Mouse (Mus musculus) MEL (cell line): Measurements from ENCODE around the gene Il12a. TPM values are rescaled to one million over a fixed set of nuclear protein-coding genes. Genes with fewer than 3 reads are reported as not detected.

Source experiments
- DNase-seq: peaks from one replicate; pipeline ENCODE4 v3.0.0; 2011; ENCODE audit warnings: low read depth, low spot score
- H3K27ac ChIP-seq: 2 replicates; pipeline ENCODE4 v1.5.1; 2012; ENCODE audit warnings: low read depth, mild to moderate bottlenecking, control low read depth, low read length, moderate library complexity; ENCODE audit not compliant: control insufficient read depth
- H3K27me3 ChIP-seq, 2 experiments: fragments of 150-350 bp in 1 of 2; sonication (generic) in 1 of 2; 2 replicates each; pipeline ENCODE4 v1.6.1; 2012; ENCODE audit warnings: low read length in 2 of 2, mild to moderate bottlenecking in 2 of 2, improper control_type of control experiment in 1 of 2, moderate library complexity in 1 of 2; ENCODE audit not compliant: insufficient read depth in 2 of 2, control insufficient read depth in 1 of 2
- H3K36me3 ChIP-seq, 2 experiments: 2 replicates each; pipeline ENCODE4 v1.6.1; 2012 to 2014; ENCODE audit warnings: low read length in 2 of 2, improper control_type of control experiment in 1 of 2, inconsistent platforms in 1 of 2, mild to moderate bottlenecking in 1 of 2; ENCODE audit not compliant: insufficient read depth in 2 of 2, control insufficient read depth in 1 of 2
- H3K4me1 ChIP-seq, 2 experiments: fragments of 150-350 bp in 1 of 2; sonication (generic) in 1 of 2; 2 replicates each; pipeline ENCODE4 v1.6.1; 2012; ENCODE audit warnings: low read length in 2 of 2, improper control_type of control experiment in 1 of 2, mild to moderate bottlenecking in 1 of 2; ENCODE audit not compliant: insufficient read depth in 2 of 2, control insufficient read depth in 1 of 2
- H3K4me3 ChIP-seq, 2 experiments: fragments of 150-350 bp in 1 of 2; sonication (generic) in 1 of 2; 2 replicates each; pipeline ENCODE4 v1.5.1; 2012; ENCODE audit warnings: low read depth in 2 of 2, low read length in 2 of 2, mild to moderate bottlenecking in 2 of 2, moderate library complexity in 2 of 2, control low read depth in 1 of 2, improper control_type of control experiment in 1 of 2; ENCODE audit not compliant: control insufficient read depth in 1 of 2, insufficient read depth in 1 of 2
- H3K79me2 ChIP-seq: 2 replicates; pipeline ENCODE4 v1.6.1; 2012; ENCODE audit warnings: mild to moderate bottlenecking, low read length, moderate library complexity; ENCODE audit not compliant: control insufficient read depth, poor library complexity, insufficient read depth
- H3K9ac ChIP-seq: 2 replicates; pipeline ENCODE4 v1.6.1; 2012; ENCODE audit warnings: low read depth, mild to moderate bottlenecking, control low read depth, low read length, moderate library complexity; ENCODE audit not compliant: control insufficient read depth, poor library complexity, severe bottlenecking
- H3K9me3 ChIP-seq: fragments of 150-350 bp; sonication (generic); replicated peaks from 2 replicates; pipeline ENCODE4 v1.6.1; 2012; ENCODE audit warnings: mild to moderate bottlenecking, low read length, improper control_type of control experiment, moderate library complexity; ENCODE audit not compliant: insufficient read depth
- CTCF ChIP-seq, 3 experiments: IDR thresholded peaks in 2 of 3; conservative IDR thresholded peaks in 1 of 3; 2 replicates each; pipeline ENCODE4 v1.5.1; 2011 to 2012; ENCODE audit warnings: low read length in 3 of 3, low read depth in 2 of 3, mild to moderate bottlenecking in 2 of 3, improper control_type of control experiment in 1 of 3, inconsistent platforms in 1 of 3, mixed read lengths in 1 of 3, moderate library complexity in 1 of 3; ENCODE audit not compliant: control insufficient read depth in 1 of 3, insufficient read depth in 1 of 3, poor library complexity in 1 of 3, severe bottlenecking in 1 of 3
- ELF1 ChIP-seq: IDR thresholded peaks from 2 replicates; pipeline ENCODE4 v1.6.1; 2014; ENCODE audit warnings: low read depth, mild to moderate bottlenecking, inconsistent platforms, low read length, improper control_type of control experiment, moderate library complexity
- GABPA ChIP-seq: IDR thresholded peaks from 2 replicates; pipeline ENCODE4 v1.6.1; 2012; ENCODE audit warnings: low read depth, mild to moderate bottlenecking, inconsistent platforms, low read length, improper control_type of control experiment, moderate library complexity
- JUND ChIP-seq: IDR thresholded peaks from 2 replicates; pipeline ENCODE4 v1.6.1; 2011; ENCODE audit warnings: low read depth, mild to moderate bottlenecking, improper control_type of control experiment, low read length
- KAT2A ChIP-seq: conservative IDR thresholded peaks from 2 replicates; pipeline ENCODE4 v1.6.1; 2012; ENCODE audit warnings: low read depth, low read length, improper control_type of control experiment, inconsistent platforms
- MAFK ChIP-seq: IDR thresholded peaks from 2 replicates; pipeline ENCODE4 v1.6.1; 2011; ENCODE audit warnings: low read depth, mild to moderate bottlenecking, low read length, improper control_type of control experiment, borderline replicate concordance
- MAX ChIP-seq: IDR thresholded peaks from 2 replicates; pipeline ENCODE4 v1.6.1; 2011; ENCODE audit warnings: low read length, improper control_type of control experiment
- MAZ ChIP-seq: IDR thresholded peaks from 2 replicates; pipeline ENCODE4 v1.6.1; 2012; ENCODE audit warnings: low read depth, mild to moderate bottlenecking, inconsistent platforms, low read length, improper control_type of control experiment
- MEF2A ChIP-seq: IDR thresholded peaks from 2 replicates; pipeline ENCODE4 v1.6.1; 2014; ENCODE audit warnings: low read depth, mild to moderate bottlenecking, inconsistent platforms, low read length, improper control_type of control experiment; ENCODE audit not compliant: poor library complexity, insufficient replicate concordance, severe bottlenecking; ENCODE audit errors: extremely low read depth
- MXI1 ChIP-seq: IDR thresholded peaks from 2 replicates; pipeline ENCODE4 v1.6.1; 2011; ENCODE audit warnings: mild to moderate bottlenecking, low read depth, low read length, improper control_type of control experiment
- MYB ChIP-seq: IDR thresholded peaks from 2 replicates; pipeline ENCODE4 v1.6.1; 2011; ENCODE audit warnings: mild to moderate bottlenecking, low read depth, low read length, improper control_type of control experiment
- NELFE ChIP-seq: IDR thresholded peaks from 2 replicates; pipeline ENCODE4 v1.6.1; 2011; ENCODE audit warnings: low read depth, low read length, improper control_type of control experiment
- NRF1 ChIP-seq: IDR thresholded peaks from 2 replicates; pipeline ENCODE4 v1.6.1; 2014; ENCODE audit warnings: low read depth, mild to moderate bottlenecking, inconsistent platforms, low read length, improper control_type of control experiment, moderate library complexity; ENCODE audit not compliant: poor library complexity, insufficient read depth, severe bottlenecking
- POLR2AphosphoS2 ChIP-seq: IDR thresholded peaks from 2 replicates; pipeline ENCODE4 v1.6.1; 2011; ENCODE audit warnings: low read length, improper control_type of control experiment
- RCOR1 ChIP-seq: IDR thresholded peaks from 2 replicates; pipeline ENCODE4 v1.6.1; 2012; ENCODE audit warnings: low read depth, mild to moderate bottlenecking, inconsistent platforms, low read length, improper control_type of control experiment
- SIN3A ChIP-seq: IDR thresholded peaks from 2 replicates; pipeline ENCODE4 v1.6.1; 2012; ENCODE audit warnings: low read length, improper control_type of control experiment, inconsistent platforms
- SMC3 ChIP-seq: IDR thresholded peaks from 2 replicates; pipeline ENCODE4 v1.6.1; 2011; ENCODE audit warnings: low read depth, low read length, improper control_type of control experiment
- TBP ChIP-seq: IDR thresholded peaks from 2 replicates; pipeline ENCODE4 v1.8.0; 2011; ENCODE audit warnings: low read depth, low read length, improper control_type of control experiment
- TCF12 ChIP-seq: IDR thresholded peaks from 2 replicates; pipeline ENCODE4 v1.6.1; 2014; ENCODE audit warnings: low read depth, mild to moderate bottlenecking, inconsistent platforms, low read length, improper control_type of control experiment, moderate library complexity
- USF1 ChIP-seq: IDR thresholded peaks from 2 replicates; pipeline ENCODE4 v1.6.1; 2014; ENCODE audit warnings: low read depth, mild to moderate bottlenecking, inconsistent platforms, low read length, improper control_type of control experiment, moderate library complexity
- USF2 ChIP-seq, 2 experiments: IDR thresholded peaks; 2 replicates each; pipeline ENCODE4 v1.6.1; 2011 to 2012; ENCODE audit warnings: improper control_type of control experiment in 2 of 2, low read length in 2 of 2, borderline replicate concordance in 1 of 2, inconsistent platforms in 1 of 2, low read depth in 1 of 2, mild to moderate bottlenecking in 1 of 2; ENCODE audit not compliant: insufficient read depth in 1 of 2
- ZKSCAN1 ChIP-seq: IDR thresholded peaks from 2 replicates; pipeline ENCODE4 v1.6.1; 2012; ENCODE audit warnings: low read depth, mild to moderate bottlenecking, inconsistent platforms, low read length, improper control_type of control experiment, moderate library complexity
- ZNF384 ChIP-seq: IDR thresholded peaks from 2 replicates; pipeline ENCODE4 v1.6.1; 2012; ENCODE audit warnings: low read depth, mild to moderate bottlenecking, inconsistent platforms, low read length, improper control_type of control experiment
- polyA plus RNA-seq, 2 experiments: library from polyadenylated mRNA; stranded (reverse) in 1 of 2; unstranded in 1 of 2; fragments of >175 nt in 1 of 2; fragments of >200 nt in 1 of 2; gene quantifications; 2 replicates each; pipeline versions ENCODE4 v1.2.1 to v1.2.4; 2012; ENCODE audit warnings: low replicate concordance in 2 of 2, low read depth in 1 of 2; ENCODE audit not compliant: insufficient read length in 2 of 2, insufficient read depth in 1 of 2, missing spikeins in 1 of 2
- total RNA-seq: library from RNA; depleted of rRNA; stranded (reverse); fragments of 300-350 nt; gene quantifications from 2 replicates; pipeline ENCODE4 v1.2.3, GENCODE M21; 2012; rRNA removed

The Il12a gene
- total RNA-seq (not detected in 2 replicates), polyA plus RNA-seq (not detected)

- no peak for TF ChIP-seq RCOR1
- no peak for TF ChIP-seq SMC3
- TF ChIP-seq MAFK, result no peak
- TF ChIP-seq GABPA, result no peak
- no peak for TF ChIP-seq ELF1
- no peak for TF ChIP-seq CTCF (IDR thresholded peaks at IDR 0.05 in 2 of 3, conservative IDR thresholded peaks at IDR 0.05 in 1 of 3; ENCODE audit: control insufficient read depth in 1 of 3, insufficient read depth in 1 of 3, low read depth in 2 of 3, low read length in 3 of 3, poor library complexity in 1 of 3, severe bottlenecking in 1 of 3)
- TF ChIP-seq POLR2AphosphoS2, result no peak
- TF ChIP-seq USF2 (IDR thresholded peaks at IDR 0.05; ENCODE audit: borderline replicate concordance in 1 of 2, insufficient read depth in 1 of 2, low read depth in 1 of 2, low read length in 2 of 2), result no peak
- no peak for TF ChIP-seq KAT2A
- TF ChIP-seq MAX, result no peak
- TF ChIP-seq ZNF384, result no peak
- TF ChIP-seq USF1, result no peak
- no peak for TF ChIP-seq MAZ
- no peak for TF ChIP-seq TCF12
- TF ChIP-seq NRF1, result no peak
- no peak for TF ChIP-seq MXI1
- Histone ChIP-seq H3K9ac (no peak within 1 kb of the TSS), H3K79me2 (no peaks in the 10 kb centered on the region), H3K4me3 (no peak within 1 kb of the TSS), H3K36me3 (no peaks in the 10 kb centered on the region), H3K9me3 (no peaks in the 10 kb centered on the region), H3K27me3 (no peaks in the 10 kb centered on the region; a peak in 1 of 4 replicates), H3K27ac (no peak within 1 kb of the TSS), H3K4me1 (no peaks in the 10 kb centered on the region)
- no peak for DNase-seq
These were observed at the start of gene Il12a for GRCm38 (mm10) chr3:68690344-68690743. TSS of gene Il12a (plus strand) at chr3:68690644.

- TF ChIP-seq GABPA (no peak), RCOR1 (no peak), NELFE (no peak), MEF2A (no peak), ZKSCAN1 (no peak), TBP (no peak), MAFK (no peak), JUND (no peak), SIN3A (no peak), MYB (no peak), NRF1 (no peak)
- TF ChIP-seq, all 39 proteins: peak for 0
- no peaks in the 10 kb centered on the region for H3K79me2 ChIP-seq
- H3K4me3 ChIP-seq, result no peak overlapping the region
- H3K36me3 ChIP-seq, result no peaks in the 10 kb centered on the region
- no peaks in the 10 kb centered on the region for H3K9me3 ChIP-seq
- no peaks in the 10 kb centered on the region for H3K4me1 ChIP-seq
- H3K27me3 ChIP-seq, result 0 out of 4 replicates have a peak, but pooled peaks cover 0 to 1% of the 10 kb centered on the region in 2 experiments
- H3K9ac ChIP-seq, result no peak overlapping the region
- no peak overlapping the region for H3K27ac ChIP-seq
- DNase-seq, result no peak
These were observed 47.5 kb upstream of the Il12a start for GRCm38 (mm10) chr3:68642935-68643334.
